Comparison of ENCODE assay signal across 13 mouse cellular contexts in genomic region chr16:43080403-43080802, GRCm38 (mm10).
A peak's percentile ranks its signal among the peaks of the same experiment; 100 is the strongest.
DNase-seq lines count a peak whose midpoint lies in the region; ATAC-seq and TF ChIP-seq lines count a peak whose summit lies in the region.
"Had no signal": no experiment of that assay in that cellular context is flagged by ENCODE, and none has a peak within 500 bp of the region (broad histone marks: within the 10 kb centered on the region; RNA-seq: fewer than 3 reads in every experiment).

No protein-coding gene starts in this region.

- peaks cover 13% of the 10 kb centered on the region for H3K4me1 ChIP-seq in liver, adult 2 months (ENCODE audit: control insufficient read depth, insufficient read depth, low read length)
- H3K4me1 ChIP-seq in liver, postnatal 0 days (ENCODE audit: insufficient read depth): no peaks in the 10 kb centered on the region
- H3K4me1 ChIP-seq in limb, embryonic 10.5 days: no peaks in the 10 kb centered on the region
- H3K4me1 ChIP-seq: embryonic facial prominence, embryonic 12.5 days; limb, embryonic 13.5 days had no signal

- 21% methylated on average over 2 of the region's 2 CpGs for whole genome bisulfite sequencing in liver, adult 2 months
- WGBS in liver, postnatal 0 days (ENCODE audit: insufficient replicate concordance): 57% methylated on average over 2 of the region's 2 CpGs
- WGBS in limb, embryonic 10.5 days: 90% methylated on average over 2 of the region's 2 CpGs

- H3K36me3 ChIP-seq in liver, adult 2 months (ENCODE audit: control insufficient read depth, insufficient read depth, low read length): no peaks in the 10 kb centered on the region
- H3K36me3 ChIP-seq in liver, postnatal 0 days (replicated peaks; ENCODE audit: insufficient read depth, low read length): no peaks in the 10 kb centered on the region
- no peaks in the 10 kb centered on the region for H3K36me3 ChIP-seq in limb, embryonic 10.5 days
- H3K36me3 ChIP-seq: embryonic facial prominence, embryonic 12.5 days; limb, embryonic 13.5 days had no signal

- ATAC-seq in liver, postnatal 0 days: no peak

- H3K27ac ChIP-seq in liver, adult 2 months (replicated peaks; ENCODE audit: insufficient read depth, low read depth, low read length): no peak overlapping the region; the same call in 1 of the 2 replicates
- H3K27ac ChIP-seq in liver, postnatal 0 days (ENCODE audit: low read depth): no peak overlapping the region
- H3K27ac ChIP-seq in limb, embryonic 10.5 days: no peak overlapping the region
- H3K27ac ChIP-seq: embryonic facial prominence, embryonic 12.5 days; limb, embryonic 13.5 days had no signal

- H3K27me3 ChIP-seq in liver, adult 2 months (ENCODE audit: control insufficient read depth, insufficient read depth, low read length): no peaks in the 10 kb centered on the region
- H3K27me3 ChIP-seq in liver, postnatal 0 days (ENCODE audit: insufficient read depth, low read length): no peaks in the 10 kb centered on the region
- H3K27me3 ChIP-seq in limb, embryonic 10.5 days (ENCODE audit: low read depth, poor library complexity, severe bottlenecking): no peaks in the 10 kb centered on the region
- H3K27me3 ChIP-seq: embryonic facial prominence, embryonic 12.5 days; limb, embryonic 13.5 days; Patski had no signal

- intact Hi-C loops in gastrocnemius, postnatal 14 days (cut with DNase I; ENCODE audit: low total_unique reads): no loop called here

- DNase-seq in gastrocnemius, adult 18-20 months (ENCODE audit: low spot score): peak; percentile 24
- no peak for DNase-seq in gastrocnemius, postnatal 14 days
- peak; percentile 92 for DNase-seq in liver, adult 2 months (ENCODE audit: extremely low read depth, low read depth, low spot score)
- DNase-seq in liver, postnatal 0 days: no peak
- DNase-seq in cerebellum, adult 9-11 months: peak; percentile 91
- DNase-seq in layer of hippocampus, postnatal 14 days (ENCODE audit: low spot score in 2 of 2): peak; percentile 42 to 89
- DNase-seq in limb, embryonic 10.5 days (ENCODE audit: low spot score): no peak
- no peak for DNase-seq in spleen, postnatal 4 days (ENCODE audit: low spot score in 2 of 2)
- DNase-seq: kidney, postnatal 25 days; lung, postnatal 36 days had no signal

- no peaks in the 10 kb centered on the region; the same call in 1 of the 2 replicates for H3K79me2 ChIP-seq in liver, adult 2 months (ENCODE audit: control insufficient read depth, insufficient read depth, low read length)

- no peak overlapping the region for H3K4me2 ChIP-seq in liver, postnatal 0 days (ENCODE audit: low read depth, low read length)
- H3K4me2 ChIP-seq: embryonic facial prominence, embryonic 12.5 days; limb, embryonic 13.5 days had no signal

- H3K9ac ChIP-seq in liver, adult 2 months (ENCODE audit: low read depth, low read length): no peak overlapping the region
- no peak overlapping the region for H3K9ac ChIP-seq in liver, postnatal 0 days (replicated peaks)
- H3K9ac ChIP-seq: embryonic facial prominence, embryonic 12.5 days; limb, embryonic 13.5 days had no signal

- TF ChIP-seq EP300 in liver, postnatal 0 days (IDR thresholded peaks at IDR 0.05; ENCODE audit: low read depth): no peak

- no peak overlapping the region for H3K4me3 ChIP-seq in liver, adult 2 months (ENCODE audit: insufficient read depth, low read depth, low read length)
- H3K4me3 ChIP-seq in liver, postnatal 0 days (ENCODE audit: low read depth, low read length): no peak overlapping the region
- no peak overlapping the region for H3K4me3 ChIP-seq in limb, embryonic 10.5 days
- H3K4me3 ChIP-seq: embryonic facial prominence, embryonic 12.5 days; limb, embryonic 13.5 days had no signal

- H3K9me3 ChIP-seq in liver, postnatal 0 days (ENCODE audit: low read length): no peaks in the 10 kb centered on the region
- no peaks in the 10 kb centered on the region for H3K9me3 ChIP-seq in limb, embryonic 10.5 days (replicated peaks)
- H3K9me3 ChIP-seq: embryonic facial prominence, embryonic 12.5 days; limb, embryonic 13.5 days had no signal

- TF ChIP-seq CTCF in liver, adult 2 months (IDR thresholded peaks at IDR 0.05; ENCODE audit: low read depth, low read length): no peak
- no peak for TF ChIP-seq CTCF in liver, postnatal 0 days (IDR thresholded peaks at IDR 0.05; ENCODE audit: low read depth)

- TF ChIP-seq POLR2A in liver, adult 2 months (IDR thresholded peaks at IDR 0.05; ENCODE audit: extremely low read depth, insufficient read depth, low read length): no peak

Comparison
In these comparisons a context has a peak if more than half of its experiments do, and no peak if none do; other contexts are left out.
1. DNase-seq: peak in gastrocnemius, adult 18-20 months (single experiment), liver, adult 2 months (single experiment), cerebellum, adult 9-11 months (single experiment) and layer of hippocampus, postnatal 14 days (2 of 2); none in gastrocnemius, postnatal 14 days (single experiment), liver, postnatal 0 days (single experiment), limb, embryonic 10.5 days (single experiment) and spleen, postnatal 4 days (0 of 2).